9 mouse cellular contexts compared by ENCODE assay signal in the genomic region with DNA sequence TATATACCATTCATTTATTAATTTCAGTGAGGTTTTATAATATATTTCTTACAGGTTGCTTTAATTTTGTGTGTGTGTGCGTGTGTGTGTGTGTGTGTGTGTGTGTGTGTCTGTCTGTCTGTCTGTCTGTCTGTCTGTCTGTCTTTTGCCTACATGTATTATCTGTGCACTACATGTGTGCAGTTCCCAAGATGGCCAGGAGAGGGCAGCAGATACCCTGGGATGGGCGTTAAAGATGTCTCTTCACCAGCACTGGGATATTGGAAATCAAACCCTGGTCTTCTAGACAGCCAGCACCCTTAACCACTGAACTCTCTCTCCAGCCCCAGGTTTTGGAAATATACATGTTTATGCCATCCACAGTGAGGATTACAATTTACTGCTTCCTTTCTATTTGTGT. TPM values are rescaled to one million over a fixed set of nuclear protein-coding genes. Genes with fewer than 3 reads are reported as not detected.
DNase-seq lines count a peak whose midpoint lies in the region; ATAC-seq and TF ChIP-seq lines count a peak whose summit lies in the region.
"Had no signal": no experiment of that assay in that cellular context is flagged by ENCODE, and none has a peak within 500 bp of the region (broad histone marks: within the 10 kb centered on the region; RNA-seq: fewer than 3 reads in every experiment).

No protein-coding gene starts in this region.

- H3K27ac ChIP-seq in forebrain, postnatal 0 days (ENCODE audit: low read depth, low read length) = no peak overlapping the region
- no peak overlapping the region for H3K27ac ChIP-seq in forebrain, embryonic 16.5 days (ENCODE audit: low read length)
- H3K27ac ChIP-seq in midbrain, embryonic 10.5 days (replicated peaks) = no peak overlapping the region
- H3K27ac ChIP-seq in midbrain, embryonic 13.5 days = no peak overlapping the region

- DNase-seq in forebrain, postnatal 0 days = peak; percentile 54
- peak; percentile 56 for DNase-seq in midbrain, embryonic 10.5 days (ENCODE audit: low spot score)
- DNase-seq in adipocyte (ENCODE audit: low spot score) = peak; percentile 3
- peak; percentile 61 for DNase-seq in kidney, adult 9 months
- peak; percentile 51 for DNase-seq in ovary, postnatal 14 days (ENCODE audit: low spot score)
- no peak for DNase-seq in MN1 (ENCODE audit: low spot score)

- H3K27me3 ChIP-seq in forebrain, postnatal 0 days (ENCODE audit: insufficient read depth, low read length) = no peaks in the 10 kb centered on the region
- H3K27me3 ChIP-seq in forebrain, embryonic 16.5 days (replicated peaks; ENCODE audit: control insufficient read depth, insufficient read depth, low read length) = no peaks in the 10 kb centered on the region
- no peaks in the 10 kb centered on the region for H3K27me3 ChIP-seq in midbrain, embryonic 10.5 days (ENCODE audit: low read depth, poor library complexity, severe bottlenecking)
- no peaks in the 10 kb centered on the region for H3K27me3 ChIP-seq in midbrain, embryonic 13.5 days

- TF ChIP-seq CTCF in forebrain, postnatal 0 days (IDR thresholded peaks at IDR 0.05; ENCODE audit: low read depth) = peak; percentile 79

- no peak overlapping the region for H3K9ac ChIP-seq in forebrain, postnatal 0 days
- H3K9ac ChIP-seq in forebrain, embryonic 16.5 days (replicated peaks; ENCODE audit: low read depth, low read length) = no peak overlapping the region
- no peak overlapping the region for H3K9ac ChIP-seq in midbrain, embryonic 13.5 days (replicated peaks)

- no peak for ATAC-seq in forebrain, postnatal 0 days
- no peak for ATAC-seq in forebrain, embryonic 16.5 days
- no peak for ATAC-seq in midbrain, embryonic 13.5 days

- H3K36me3 ChIP-seq in forebrain, postnatal 0 days (ENCODE audit: insufficient read depth) = no peaks in the 10 kb centered on the region
- H3K36me3 ChIP-seq in forebrain, embryonic 16.5 days (ENCODE audit: control insufficient read depth, insufficient read depth) = no peaks in the 10 kb centered on the region
- no peaks in the 10 kb centered on the region for H3K36me3 ChIP-seq in midbrain, embryonic 10.5 days
- H3K36me3 ChIP-seq in midbrain, embryonic 13.5 days = no peaks in the 10 kb centered on the region

- no peak overlapping the region for H3K4me2 ChIP-seq in forebrain, postnatal 0 days (ENCODE audit: low read depth)
- H3K4me2 ChIP-seq in forebrain, embryonic 16.5 days (ENCODE audit: low read length) = no peak overlapping the region
- H3K4me2 ChIP-seq in midbrain, embryonic 13.5 days (replicated peaks) = no peak overlapping the region

- no peak overlapping the region for H3K4me3 ChIP-seq in forebrain, postnatal 0 days (ENCODE audit: low read depth, low read length)
- H3K4me3 ChIP-seq in forebrain, embryonic 16.5 days (replicated peaks; ENCODE audit: low read length) = no peak overlapping the region
- no peak overlapping the region for H3K4me3 ChIP-seq in midbrain, embryonic 10.5 days
- H3K4me3 ChIP-seq in midbrain, embryonic 13.5 days (replicated peaks) = no peak overlapping the region

- H3K9me3 ChIP-seq in forebrain, postnatal 0 days (ENCODE audit: low read length) = no peaks in the 10 kb centered on the region
- no peaks in the 10 kb centered on the region for H3K9me3 ChIP-seq in forebrain, embryonic 16.5 days (ENCODE audit: control insufficient read depth, low read length)
- H3K9me3 ChIP-seq in midbrain, embryonic 10.5 days (replicated peaks) = no peaks in the 10 kb centered on the region; the same call in 1 of the 2 replicates
- no peaks in the 10 kb centered on the region for H3K9me3 ChIP-seq in midbrain, embryonic 13.5 days

- no peaks in the 10 kb centered on the region for H3K4me1 ChIP-seq in forebrain, postnatal 0 days (ENCODE audit: insufficient read depth)
- no peaks in the 10 kb centered on the region for H3K4me1 ChIP-seq in forebrain, embryonic 16.5 days (replicated peaks; ENCODE audit: control insufficient read depth, insufficient read depth, low read length)
- H3K4me1 ChIP-seq in midbrain, embryonic 10.5 days = no peaks in the 10 kb centered on the region
- H3K4me1 ChIP-seq in midbrain, embryonic 13.5 days (replicated peaks) = no peaks in the 10 kb centered on the region

- WGBS in forebrain, postnatal 0 days = 49% methylated on average over 2 of the region's 2 CpGs
- 44% methylated on average over 2 of the region's 2 CpGs for WGBS in forebrain, embryonic 16.5 days
- 35% methylated on average over 2 of the region's 2 CpGs for WGBS in midbrain, embryonic 10.5 days
- WGBS in midbrain, embryonic 13.5 days = 39% methylated on average over 2 of the region's 2 CpGs

RNA-seq across cellular contexts. Expression of gene Arfgef3, which starts 16.5 kb away (rescaled TPM):
- 26.6 and 34.8 TPM in 2 replicates for total RNA-seq in forebrain, postnatal 0 days (2014; rRNA removed)
- 2.5 and 4.8 TPM in 2 replicates for polyA plus RNA-seq in forebrain, postnatal 0 days (2015; fragmentation: Nextera tagmentation; extraction: Ambion mirVana)
- 6.6 and 7.8 TPM in 2 replicates for polyA plus RNA-seq in forebrain, embryonic 16.5 days (2015; fragmentation: Nextera tagmentation; extraction: Ambion mirVana)
- polyA plus RNA-seq in midbrain, embryonic 10.5 days (2016; fragmentation: Nextera tagmentation; extraction: Ambion mirVana) = 0.49 and 0.88 TPM in 2 replicates
- polyA plus RNA-seq in midbrain, embryonic 13.5 days (2015; fragmentation: Nextera tagmentation; extraction: Ambion mirVana) = 4.0 and 4.6 TPM in 2 replicates

RNA-seq across cellular contexts. Expression of gene Gm4922, which starts 26.4 kb away (rescaled TPM):
- 0.08 TPM in 1 of 2 replicates, not detected in the other for total RNA-seq in forebrain, postnatal 0 days (2014; rRNA removed)
- 0.21 TPM in 1 of 2 replicates, not detected in the other for polyA plus RNA-seq in forebrain, postnatal 0 days (2015; fragmentation: Nextera tagmentation; extraction: Ambion mirVana)
- 0.21 and 0.23 TPM in 2 replicates for polyA plus RNA-seq in forebrain, embryonic 16.5 days (2015; fragmentation: Nextera tagmentation; extraction: Ambion mirVana)
- polyA plus RNA-seq in midbrain, embryonic 10.5 days (2016; fragmentation: Nextera tagmentation; extraction: Ambion mirVana) = not detected in 2 replicates
- polyA plus RNA-seq in midbrain, embryonic 13.5 days (2015; fragmentation: Nextera tagmentation; extraction: Ambion mirVana) = 0.17 and 0.28 TPM in 2 replicates
- total RNA-seq: layer of hippocampus, adult 8-10 months had no signal
